Mouse (Mus musculus): ENCODE measurements around the gene Frmd6.

Gene Frmd6

DNA sequence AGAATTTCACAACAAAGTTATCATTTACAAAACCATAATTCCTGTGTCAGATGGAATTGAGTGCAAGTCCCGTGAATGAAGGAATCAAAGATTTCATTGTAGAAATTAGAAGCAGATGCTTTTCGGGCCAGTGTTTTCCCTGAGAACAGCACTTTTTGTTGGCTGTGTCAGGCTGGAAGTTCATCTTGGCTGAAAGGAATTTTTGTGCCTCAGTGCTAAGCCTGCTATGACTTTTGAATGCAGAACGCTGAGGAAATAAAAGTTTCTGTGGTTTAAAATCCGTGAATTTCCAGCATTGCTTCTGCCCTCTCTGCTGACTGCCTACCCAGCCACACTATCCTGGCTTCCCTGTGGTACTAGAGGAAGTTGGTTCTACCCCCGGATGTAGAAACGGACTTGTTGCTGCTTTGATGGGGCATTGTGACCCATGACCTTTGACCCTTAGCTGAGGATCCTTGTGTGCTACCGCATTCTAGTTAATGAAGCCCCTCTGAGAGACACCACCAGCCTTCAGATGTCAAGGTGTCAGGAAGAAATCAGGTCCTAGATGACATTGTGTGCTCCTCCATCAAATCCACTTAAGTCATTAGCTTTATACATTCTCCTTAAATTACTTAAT, 26.1 kb downstream of the Frmd6 start:
- DNase-seq (ENCODE audit: low spot score in 2 of 2) = no peak

DNA sequence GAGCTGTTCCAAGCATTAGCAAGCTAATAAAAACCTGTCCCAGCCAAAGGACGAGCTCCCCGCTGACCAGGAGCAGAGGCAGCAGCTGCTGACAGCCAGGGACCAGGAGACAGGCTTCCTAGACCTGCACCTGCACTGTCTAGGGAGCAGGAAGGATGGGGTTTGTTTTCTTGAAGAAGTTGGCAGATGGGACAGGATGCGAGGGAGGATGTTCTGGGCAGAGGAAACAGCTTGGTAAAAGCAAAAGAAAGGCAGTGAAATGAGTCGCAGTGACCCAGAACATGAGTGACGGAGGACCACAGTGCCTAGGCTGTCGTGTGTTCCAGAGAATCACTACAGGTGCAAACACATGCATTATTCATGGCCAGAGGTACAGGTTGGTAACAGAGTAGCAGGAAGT, 27.7 kb downstream of the Frmd6 start:
- DNase-seq (ENCODE audit: low spot score in 2 of 2) = no peak

DNA sequence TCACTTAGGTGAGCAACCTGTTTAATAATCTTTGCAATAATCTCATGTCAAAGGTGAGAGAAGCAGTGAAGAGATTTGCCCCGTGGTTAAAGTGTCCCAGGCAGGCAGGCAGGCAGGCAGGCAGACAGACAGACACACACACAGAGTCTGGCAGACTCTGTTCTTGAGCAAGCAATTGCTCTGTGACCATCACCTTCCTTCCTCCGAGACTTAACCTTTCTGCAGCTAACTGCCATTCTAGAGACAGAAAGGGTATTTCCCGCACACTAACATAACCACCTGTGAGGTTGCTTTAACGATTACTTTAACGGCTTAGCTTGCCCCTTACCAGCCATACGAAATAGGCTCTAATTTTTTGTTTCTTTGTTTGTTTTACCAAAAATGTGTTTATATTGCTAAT, 30.4 kb downstream of the Frmd6 start:
- no peak for DNase-seq (ENCODE audit: low spot score in 2 of 2)

DNA sequence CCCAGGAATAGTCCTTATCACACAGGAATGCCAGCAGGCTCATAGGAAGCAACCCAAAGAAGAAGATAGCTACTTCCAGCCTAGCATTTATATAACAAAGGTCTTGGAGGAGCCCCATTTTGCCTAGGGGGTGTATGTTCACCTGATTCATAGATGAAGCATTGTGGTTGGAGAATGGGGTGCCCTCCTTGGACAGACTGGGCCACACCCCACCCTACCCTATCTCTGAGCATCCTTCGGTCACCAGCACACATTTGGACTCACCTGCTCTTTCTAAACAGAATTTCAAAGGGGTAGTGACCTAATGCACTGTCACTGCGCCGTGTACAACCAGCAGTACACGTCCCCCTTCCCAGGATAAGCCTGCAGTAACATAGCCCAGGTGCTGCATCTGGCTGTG, 31.5 kb downstream of the Frmd6 start:
- DNase-seq (ENCODE audit: low spot score in 2 of 2) = no peak

DNA sequence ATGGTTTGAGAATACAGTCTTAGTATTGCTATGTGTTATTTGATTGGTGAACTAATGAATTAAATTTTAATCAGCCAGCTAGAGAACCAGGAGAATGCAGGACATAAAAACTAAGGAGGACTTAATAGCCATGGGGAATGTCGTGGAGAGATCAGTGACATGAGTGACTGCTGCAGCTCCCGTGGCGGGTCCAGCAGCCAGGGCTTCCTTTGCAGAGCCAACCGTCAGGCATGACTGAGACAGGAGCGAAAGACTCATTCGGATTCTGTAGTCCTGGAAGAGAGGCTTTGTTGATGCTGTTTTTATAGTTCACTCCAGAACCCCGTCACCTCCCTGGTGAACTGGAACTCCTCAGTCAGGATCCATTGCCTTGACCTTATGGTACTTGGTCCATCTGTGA, 38.0 kb downstream of the Frmd6 start:
- DNase-seq (ENCODE audit: low spot score in 2 of 2) = no peak

DNA sequence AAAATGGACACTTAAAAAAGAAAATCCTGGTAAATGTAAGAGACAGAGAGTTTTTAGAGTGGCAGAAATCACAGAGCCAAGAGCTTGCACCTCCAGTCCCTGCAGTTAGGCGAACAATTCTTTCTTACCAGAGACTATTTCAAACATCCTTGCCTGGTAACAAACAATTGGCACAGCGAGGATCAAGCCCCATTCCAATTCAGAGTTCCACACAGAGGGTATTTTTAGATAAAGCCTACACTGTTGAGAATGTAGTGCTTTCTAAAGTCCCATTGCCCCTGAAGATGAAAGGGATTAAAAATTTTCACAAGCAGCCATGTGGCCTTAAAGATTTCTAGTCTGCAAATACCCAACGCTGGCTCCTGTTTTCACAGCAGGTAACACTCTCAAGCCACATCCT, 42.5 kb downstream of the Frmd6 start:
- no peak for DNase-seq (ENCODE audit: low spot score in 2 of 2)

DNA sequence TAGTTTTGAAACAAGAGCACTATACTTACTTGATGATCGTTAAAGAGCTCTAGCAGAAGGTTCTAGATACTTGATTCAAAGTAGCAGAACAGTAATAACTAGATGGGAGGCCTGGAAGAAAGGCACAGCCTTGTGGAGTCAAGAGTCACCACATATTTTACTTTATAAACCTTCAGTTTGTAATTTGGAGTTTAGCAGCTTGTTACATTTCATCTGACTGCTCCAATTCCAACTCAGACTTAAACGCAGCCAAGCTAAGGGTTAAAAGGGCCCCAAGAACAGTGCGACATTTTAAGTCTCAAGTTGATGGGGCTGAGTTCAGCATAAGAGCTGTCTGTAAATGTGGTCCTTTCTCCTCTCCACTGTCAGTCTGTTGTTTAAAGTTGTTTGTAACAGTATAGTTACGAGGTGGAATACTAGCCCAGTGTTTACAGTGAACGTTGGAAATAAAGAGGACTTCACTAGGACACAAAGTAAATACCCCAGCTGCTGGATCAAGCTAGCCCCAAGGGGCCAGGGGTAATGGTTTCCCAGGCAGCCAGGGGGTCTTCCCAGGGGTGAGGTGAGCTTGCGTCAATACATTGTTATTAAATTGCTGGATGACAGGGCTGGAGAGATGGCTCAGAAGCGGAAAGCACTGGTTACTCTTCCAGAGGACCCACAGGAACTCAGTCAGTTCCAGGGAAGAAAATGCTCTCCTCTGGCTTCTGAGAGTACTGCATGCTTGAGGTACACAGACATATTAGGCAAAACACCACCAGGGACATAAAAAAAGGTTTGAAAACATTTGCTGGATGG, 43.1 kb downstream of the Frmd6 start:
- no peak for DNase-seq (ENCODE audit: low spot score in 2 of 2)

DNA sequence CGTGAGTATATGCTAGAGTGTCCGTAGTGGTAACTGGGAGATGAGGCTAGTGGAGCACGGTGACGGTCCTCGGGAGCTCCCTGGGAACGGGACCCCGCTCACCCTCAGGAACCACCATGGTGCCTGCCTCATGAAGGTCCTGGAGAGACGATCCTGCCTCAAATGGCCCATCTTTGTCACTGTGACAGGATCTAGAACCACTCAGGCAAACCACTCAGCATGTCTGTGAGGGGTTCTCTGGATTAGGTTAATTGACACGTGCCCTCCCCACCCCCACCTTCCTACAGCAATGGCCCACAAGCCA, 43.6 kb downstream of the Frmd6 start:
- no peak for DNase-seq (ENCODE audit: low spot score in 2 of 2)

DNA sequence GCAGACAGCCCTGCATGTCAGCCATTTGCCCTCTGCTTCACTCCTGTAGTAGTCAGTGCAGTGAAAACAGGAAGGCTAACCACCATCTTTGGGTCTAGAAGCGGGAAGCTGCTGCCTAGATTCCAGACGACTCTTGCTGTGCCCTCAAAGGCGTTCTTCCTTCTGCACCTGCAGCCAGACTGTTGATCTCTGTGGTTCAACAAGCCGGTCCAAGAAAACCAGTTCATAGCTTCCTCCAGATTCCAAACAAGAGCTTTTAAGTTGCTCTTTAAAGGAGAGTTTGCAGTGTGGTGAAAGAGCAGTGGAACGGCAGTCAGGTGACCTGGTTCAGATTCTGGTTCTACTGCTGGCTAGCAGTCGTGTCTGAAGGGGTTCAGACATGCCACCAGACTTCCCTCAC, 48.2 kb downstream of the Frmd6 start:
- DNase-seq (ENCODE audit: low spot score in 2 of 2) = no peak

DNA sequence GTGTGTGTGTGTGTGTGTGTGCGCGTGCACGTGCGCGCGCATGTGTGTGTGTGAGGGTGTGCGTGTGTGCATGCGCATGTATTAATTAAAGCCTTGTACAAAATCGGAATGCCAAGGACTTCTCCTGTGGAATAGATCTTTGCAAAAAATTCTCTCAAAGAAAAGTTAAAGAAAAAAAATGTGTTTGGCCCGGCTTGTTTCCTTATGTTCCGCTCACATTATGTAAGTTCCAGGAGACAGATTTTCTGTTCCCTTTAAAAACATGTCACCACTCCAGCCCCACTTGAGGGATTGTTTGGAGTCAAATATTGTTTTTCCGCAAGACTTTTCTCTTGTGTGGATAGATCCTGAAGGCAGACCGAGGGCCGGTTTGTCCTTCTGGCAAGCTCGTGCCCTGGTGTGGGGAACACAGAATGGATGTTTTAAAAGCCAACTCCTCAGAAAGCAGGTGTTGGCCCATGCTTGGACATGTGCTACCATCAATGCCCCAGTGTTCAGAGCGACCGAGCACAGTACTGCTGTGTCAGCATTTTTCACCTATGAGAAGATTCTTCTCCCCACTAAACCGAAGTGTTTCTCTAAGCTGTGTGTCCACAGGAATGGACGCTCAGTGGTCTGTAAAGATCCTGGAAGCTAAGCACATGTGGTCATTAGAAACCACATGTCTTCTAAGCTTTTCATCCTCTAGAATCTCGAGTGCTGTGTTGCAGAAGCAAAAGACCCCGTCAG, 51.1 kb downstream of the Frmd6 start:
- DNase-seq (ENCODE audit: low spot score in 2 of 2) = no peak

DNA sequence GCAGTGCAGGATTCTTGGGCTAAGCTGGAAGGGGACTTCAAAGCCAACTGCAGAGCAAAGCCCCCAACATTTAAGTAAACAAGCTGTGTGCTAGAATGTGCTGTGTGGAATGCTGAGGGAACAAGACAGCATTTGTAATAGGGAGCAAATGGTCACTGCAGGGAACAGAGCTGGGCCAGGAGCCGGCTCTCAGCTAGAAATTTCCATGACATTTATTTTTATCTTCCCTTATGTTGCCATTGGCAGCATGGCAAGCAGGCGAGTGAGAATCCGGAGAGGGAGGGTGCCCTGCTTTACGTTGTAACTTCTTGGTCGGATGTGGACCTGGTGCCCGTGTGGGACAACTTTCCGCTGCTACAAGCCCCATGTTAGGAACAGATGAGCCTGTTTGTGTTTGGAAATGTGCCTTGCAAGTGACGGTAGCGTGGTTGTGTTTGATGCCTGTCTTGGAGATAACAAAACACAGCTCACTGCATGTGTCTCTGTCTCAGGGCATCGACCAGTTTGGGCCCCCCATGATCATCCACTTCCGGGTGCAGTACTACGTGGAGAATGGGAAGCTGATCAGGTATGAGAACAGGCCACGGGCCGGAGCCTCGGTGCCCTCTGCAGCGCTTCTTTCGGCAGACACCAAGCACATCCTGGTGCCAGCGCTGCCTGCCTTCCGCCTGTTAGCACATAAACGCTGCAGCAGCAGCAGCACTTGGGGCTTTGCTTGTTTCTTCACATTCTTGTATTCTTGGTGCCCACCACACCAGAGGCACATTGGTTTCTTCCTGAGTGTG, 52.8 kb downstream of the Frmd6 start:
- peak; percentile 58 to 67 for DNase-seq (ENCODE audit: low spot score in 2 of 2)

DNA sequence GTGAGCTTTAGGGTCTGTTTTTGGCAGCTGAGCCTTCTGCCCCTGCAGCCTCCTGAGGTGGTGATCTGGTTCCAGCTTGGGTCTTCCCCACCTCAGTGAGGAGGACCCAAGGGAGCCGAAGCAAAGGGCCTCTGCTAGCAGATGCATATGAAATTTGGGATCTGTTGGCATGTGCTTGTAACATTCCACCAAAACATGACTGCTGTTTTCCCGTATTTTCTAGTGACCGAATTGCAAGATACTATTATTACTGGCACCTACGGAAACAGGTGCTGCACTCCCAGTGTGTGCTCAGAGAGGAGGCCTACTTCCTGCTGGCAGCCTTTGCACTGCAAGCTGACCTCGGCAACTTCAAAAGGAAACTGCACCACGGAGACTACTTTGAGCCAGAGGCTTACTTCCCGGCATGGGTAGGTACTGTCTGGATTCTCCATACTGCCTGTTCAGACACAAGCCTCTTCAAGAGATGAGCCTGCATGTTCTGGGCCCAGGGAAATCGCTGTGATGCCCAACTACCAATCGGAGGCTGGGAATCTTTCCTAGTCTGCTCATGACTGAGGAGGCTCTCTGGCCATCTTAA, 55.2 kb downstream of the Frmd6 start:
- DNase-seq (ENCODE audit: low spot score in 2 of 2) = no peak

DNA sequence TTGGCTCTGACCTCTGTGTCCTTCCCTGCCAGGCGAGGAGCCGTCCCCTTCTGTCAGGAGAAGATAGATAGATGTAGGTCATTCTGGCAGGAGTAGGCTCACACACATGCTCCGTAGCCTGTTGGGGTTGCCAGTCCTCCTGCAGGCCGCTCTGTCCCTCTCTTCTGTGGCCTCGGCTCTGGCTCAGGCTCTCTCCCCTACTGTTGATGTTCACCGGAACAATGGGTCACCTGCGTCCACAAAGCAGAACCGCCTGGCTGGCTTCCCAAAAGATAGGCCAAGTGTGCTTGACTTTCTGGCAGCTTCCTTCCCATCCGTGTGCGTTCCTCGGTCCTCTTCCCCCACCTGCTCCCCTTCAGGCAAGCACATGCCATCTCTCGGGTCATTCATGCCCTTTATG, 56.0 kb downstream of the Frmd6 start:
- peak; percentile 41 to 49 for DNase-seq (ENCODE audit: low spot score in 2 of 2)

DNA sequence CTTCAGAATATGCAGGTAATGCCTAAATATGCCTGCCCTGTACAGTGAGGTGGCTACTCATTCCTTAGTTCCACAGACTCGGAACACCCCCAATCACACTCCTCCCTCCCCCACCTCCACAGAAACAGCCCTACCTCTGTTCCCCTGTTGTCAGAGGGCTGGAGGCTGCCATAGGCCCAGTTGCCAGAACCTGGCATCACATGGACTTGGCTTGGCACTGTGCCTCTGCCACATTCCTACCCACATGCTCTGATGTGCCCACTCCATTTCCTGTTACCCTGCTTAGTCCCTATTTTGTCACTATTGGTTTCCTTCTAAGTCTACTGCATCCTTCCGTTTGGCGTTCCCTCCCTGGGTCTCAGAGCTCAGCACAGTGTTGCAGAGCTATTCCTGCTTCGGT, 56.5 kb downstream of the Frmd6 start:
- DNase-seq (ENCODE audit: low spot score in 2 of 2) = no peak

DNA sequence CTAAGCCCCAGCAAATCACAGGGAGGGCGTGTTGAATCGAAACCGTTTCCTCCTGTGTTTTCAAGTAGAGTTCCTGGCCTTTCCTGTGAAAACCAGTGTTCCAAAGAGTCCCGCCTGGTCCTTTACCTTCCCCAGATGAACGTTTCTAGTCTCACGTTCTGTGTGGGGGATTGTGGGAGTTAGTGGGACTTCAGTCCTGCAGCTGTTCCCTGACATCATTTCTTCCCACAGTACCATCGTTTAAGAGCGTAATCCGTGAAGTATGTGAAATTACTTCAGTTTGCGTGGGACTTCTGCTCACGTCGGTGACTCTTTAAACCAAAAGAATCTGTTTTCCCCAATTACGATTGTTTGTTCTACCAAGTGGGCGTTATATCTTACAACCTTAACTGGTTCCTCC, 57.8 kb downstream of the Frmd6 start:
- DNase-seq (ENCODE audit: low spot score in 2 of 2) = no peak

DNA sequence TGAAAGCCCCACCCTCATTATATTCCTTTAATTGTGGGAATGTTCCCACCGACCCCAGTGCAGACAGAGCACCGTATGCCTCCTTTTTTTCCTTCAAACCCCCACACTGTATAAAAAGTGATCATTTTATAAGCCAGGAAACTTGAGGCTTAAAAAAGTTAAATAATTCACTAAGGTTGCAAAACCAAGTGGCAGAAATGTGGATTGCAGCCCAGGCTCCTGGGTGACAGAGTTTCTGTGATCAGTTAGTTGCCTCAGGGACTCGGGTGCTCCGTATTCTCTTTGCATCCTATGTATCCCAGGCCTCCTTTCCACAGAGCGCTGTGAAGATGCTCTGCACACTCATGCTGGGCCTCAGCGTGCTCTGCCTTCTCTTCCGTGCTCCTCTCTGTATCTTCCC, 58.8 kb downstream of the Frmd6 start:
- no peak for DNase-seq (ENCODE audit: low spot score in 2 of 2)

DNA sequence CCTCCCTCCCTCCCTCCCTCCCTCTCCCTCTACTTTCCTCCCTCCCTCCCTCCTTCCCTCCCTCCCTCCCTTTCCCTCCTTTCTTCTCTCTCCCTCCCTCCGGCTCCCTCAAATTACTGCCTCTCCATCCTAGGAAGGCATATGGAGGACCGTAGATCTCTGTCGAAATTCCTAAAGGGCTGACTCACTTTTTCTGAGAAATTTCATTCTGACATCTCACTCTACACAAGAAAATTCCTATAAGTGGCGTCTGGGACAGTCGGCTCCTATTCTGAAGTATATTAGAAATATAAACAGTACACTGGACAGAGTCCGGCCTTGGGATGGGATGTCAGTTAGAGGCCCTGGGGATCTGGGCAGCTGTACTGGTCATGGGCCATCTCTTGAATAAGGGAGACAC, 59.7 kb downstream of the Frmd6 start:
- DNase-seq (ENCODE audit: low spot score in 2 of 2) = no peak

DNA sequence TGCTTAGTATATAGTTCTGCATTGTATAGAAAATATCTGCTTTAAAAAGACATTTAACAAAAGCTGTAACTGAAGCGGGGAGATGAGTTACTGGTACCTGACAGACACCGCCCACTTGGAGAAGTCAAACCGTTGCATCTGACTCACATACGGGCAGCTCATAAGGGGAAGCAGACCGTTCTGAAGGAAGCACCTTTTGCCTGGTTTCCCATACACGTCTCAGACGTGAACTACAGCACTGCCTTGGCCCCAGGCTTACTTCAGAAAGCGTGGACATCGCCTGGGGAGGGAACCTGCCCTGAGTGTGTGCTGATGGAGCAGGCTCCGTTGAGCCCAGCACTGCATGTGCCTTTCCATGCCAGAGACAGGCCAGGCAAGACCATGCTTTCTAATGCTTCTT, 60.3 kb downstream of the Frmd6 start:
- no peak for DNase-seq (ENCODE audit: low spot score in 2 of 2)

DNA sequence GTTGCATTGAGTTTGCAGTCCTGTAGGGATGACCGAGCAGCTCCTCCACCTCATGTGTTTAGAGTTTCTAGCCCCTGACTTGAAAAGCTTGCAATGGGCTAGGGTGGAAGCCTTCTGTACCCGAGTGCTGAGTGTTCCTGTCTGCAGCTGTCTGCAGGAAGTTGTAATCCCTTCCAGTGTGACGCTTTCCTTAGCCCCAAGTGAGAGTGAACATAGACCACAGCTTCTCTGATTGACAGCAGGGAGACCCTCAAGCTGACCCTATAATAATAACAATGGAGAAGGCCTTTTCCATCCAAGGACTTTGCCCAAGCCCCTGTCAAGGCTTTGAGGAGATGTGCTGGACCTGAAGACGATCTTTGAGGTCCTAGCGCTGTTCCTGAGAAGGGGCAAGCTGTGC, 65.1 kb downstream of the Frmd6 start:
- no peak for DNase-seq (ENCODE audit: low spot score in 2 of 2)

DNA sequence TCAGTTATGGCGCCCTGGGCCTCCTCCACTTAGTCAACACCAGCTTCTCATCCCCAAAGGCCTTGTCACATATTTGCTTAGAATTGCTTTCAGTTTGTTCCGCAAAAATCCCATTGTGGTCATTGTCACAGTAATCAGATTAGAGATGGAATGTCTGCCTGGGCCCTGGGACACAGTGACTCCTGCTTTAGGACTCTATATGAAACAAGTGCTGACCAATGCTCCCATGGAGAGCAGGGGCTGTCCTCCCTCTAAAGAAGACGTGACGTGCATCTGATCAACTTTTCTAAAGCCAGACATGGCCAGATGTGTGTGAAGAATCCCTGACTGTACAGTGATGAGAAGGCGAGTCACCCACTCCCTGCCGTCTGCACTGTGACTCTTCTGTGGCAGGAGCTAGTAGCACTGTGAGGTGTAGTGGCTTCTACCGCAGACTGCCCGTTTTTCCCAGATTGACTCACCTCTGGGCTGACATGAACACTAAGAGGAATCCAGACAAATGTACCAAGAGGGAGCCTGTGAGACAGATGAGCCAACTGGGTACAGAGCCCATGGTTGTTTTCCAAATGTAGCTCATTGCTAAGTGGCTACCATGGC, 65.7 kb downstream of the Frmd6 start:
- no peak for DNase-seq (ENCODE audit: low spot score in 2 of 2)

DNA sequence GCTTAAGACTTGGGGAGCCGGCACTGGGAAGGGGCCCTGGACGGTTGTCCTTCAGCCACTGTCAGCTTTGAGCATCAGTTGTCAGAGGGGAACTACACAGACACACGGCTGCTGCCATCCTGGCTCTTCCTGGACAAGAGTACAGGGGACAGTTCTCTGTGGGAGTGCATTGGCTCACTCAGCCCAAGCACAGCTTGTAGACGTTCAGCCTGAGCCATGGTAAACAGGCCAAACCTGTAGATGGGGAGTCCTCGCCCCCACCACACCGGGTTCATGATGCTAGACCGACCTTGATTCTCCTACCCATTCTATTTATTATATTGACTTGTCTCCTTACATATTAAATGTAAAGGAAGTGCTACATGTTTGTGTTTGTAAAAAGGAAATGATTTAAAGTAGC, 70.0 kb downstream of the Frmd6 start:
- no peak for DNase-seq (ENCODE audit: low spot score in 2 of 2)

DNA sequence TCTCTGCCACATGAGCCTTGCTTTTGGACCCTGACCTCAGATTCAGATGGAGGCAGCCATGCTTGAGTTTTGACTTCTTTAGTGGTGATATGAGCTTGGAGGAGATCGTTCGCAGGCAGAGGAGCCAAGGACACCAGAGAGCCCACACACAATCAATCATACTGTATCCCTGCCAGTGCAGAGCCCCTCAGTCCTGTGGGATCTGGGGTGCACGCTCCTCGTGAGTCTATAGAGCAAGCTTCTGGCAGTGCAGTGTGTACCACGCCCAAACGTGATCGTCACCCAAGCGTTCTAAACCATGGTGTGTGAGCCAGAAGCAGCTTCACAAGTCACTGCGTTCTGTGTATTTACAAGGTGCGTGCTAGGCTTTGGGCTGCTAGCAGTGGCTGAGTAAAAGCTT, 70.8 kb downstream of the Frmd6 start:
- no peak for DNase-seq (ENCODE audit: low spot score in 2 of 2)
